Mouse (Mus musculus): ENCODE data around the gene Ube2r2. TPM values are rescaled to one million over a fixed set of nuclear protein-coding genes. Genes with fewer than 3 reads are reported as not detected.

Gene Ube2r2
- total and polyA plus RNA-seq, 3 experiments = 40.9 to 220 (median 44.8) TPM

GRCm38 (mm10) chr4:41092958-41093357, 42.6 kb upstream of the Ube2r2 start:
- ATAC-seq (ENCODE audit: extremely low read depth, insufficient number of reproducible peaks, low FRiP score, poor library complexity, severe bottlenecking) (no peak), DNase-seq (ENCODE audit: low spot score) (no peak)
- TF ChIP-seq GATA1 (IDR thresholded peaks at IDR 0.05; ENCODE audit: borderline replicate concordance, low read length) (no peak), GATA2 (IDR thresholded peaks at IDR 0.05; ENCODE audit: borderline replicate concordance, low read depth, low read length) (no peak)
- Histone ChIP-seq H3K36me3 (replicated peaks) (peaks cover 16% of the 10 kb centered on the region), H3K4me3 (ENCODE audit: low read depth, low read length) (no peak overlapping the region), H3K27me3 (ENCODE audit: insufficient read depth, low read length) (no peaks in the 10 kb centered on the region), H3K4me1 (ENCODE audit: insufficient read depth, low read depth, low read length) (peaks cover 69% of the 10 kb centered on the region), H3K9me3 (replicated peaks) (no peaks in the 10 kb centered on the region)

DNA sequence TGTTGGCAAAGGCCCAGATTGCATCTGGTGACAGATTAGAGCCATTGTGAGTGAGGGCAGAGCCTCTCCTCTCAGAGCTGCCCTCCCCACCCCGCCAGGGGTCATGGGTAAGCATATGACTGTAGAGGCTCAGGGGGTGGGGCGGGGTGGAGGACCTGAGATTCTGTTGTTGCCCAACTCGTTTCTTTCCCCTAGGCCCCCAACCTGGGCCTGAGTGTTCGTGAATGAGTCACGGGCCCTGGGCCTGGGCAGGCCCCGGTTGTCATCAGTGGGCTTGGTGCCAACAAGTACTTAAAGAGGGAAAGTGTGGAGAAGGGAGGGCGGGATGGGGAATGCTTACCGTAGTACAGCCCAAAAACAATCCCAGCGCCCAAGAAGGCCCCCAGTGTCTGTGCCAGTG, 41.2 kb upstream of the Ube2r2 start:
- no peak for TF ChIP-seq GATA2 (IDR thresholded peaks at IDR 0.05; ENCODE audit: borderline replicate concordance, low read depth, low read length)
- no peak for TF ChIP-seq TAL1 (conservative IDR thresholded peaks at IDR 0.05; ENCODE audit: low read depth, low read length)
- TF ChIP-seq CTCF (IDR thresholded peaks at IDR 0.05; ENCODE audit: low read depth, low read length) = no peak
- no peak for TF ChIP-seq POLR2AphosphoS5 (IDR thresholded peaks at IDR 0.05; ENCODE audit: insufficient replicate concordance, low read depth, low read length)
- no peak for TF ChIP-seq GATA1 (IDR thresholded peaks at IDR 0.05; ENCODE audit: borderline replicate concordance, low read length)
- H3K4me3 ChIP-seq (ENCODE audit: low read depth, low read length) = no peak overlapping the region
- peaks cover 16% of the 10 kb centered on the region for H3K36me3 ChIP-seq (replicated peaks)
- ATAC-seq (ENCODE audit: extremely low read depth, insufficient number of reproducible peaks, low FRiP score, poor library complexity, severe bottlenecking) (no peak), DNase-seq (ENCODE audit: low spot score) (no peak)
- H3K4me1 ChIP-seq (ENCODE audit: insufficient read depth, low read depth, low read length) = peaks cover 64% of the 10 kb centered on the region
- no peaks in the 10 kb centered on the region for H3K9me3 ChIP-seq (replicated peaks)
- H3K27me3 ChIP-seq (ENCODE audit: insufficient read depth, low read length) = peaks cover 4% of the 10 kb centered on the region; the same call in 1 of the 2 replicates

- Histone ChIP-seq H3K4me3 (ENCODE audit: low read depth, low read length) (peak overlapping the region; percentile 44; the same call in 1 of the 2 replicates), H3K36me3 (replicated peaks) (peaks cover 16% of the 10 kb centered on the region), H3K4me1 (ENCODE audit: insufficient read depth, low read depth, low read length) (peaks cover 49% of the 10 kb centered on the region), H3K9me3 (replicated peaks) (no peaks in the 10 kb centered on the region), H3K27me3 (ENCODE audit: insufficient read depth, low read length) (peaks cover 6% of the 10 kb centered on the region; the same call in 1 of the 2 replicates)
- ATAC-seq (ENCODE audit: extremely low read depth, insufficient number of reproducible peaks, low FRiP score, poor library complexity, severe bottlenecking) = no peak
- DNase-seq (ENCODE audit: low spot score) = no peak
- TF ChIP-seq POLR2AphosphoS5 (IDR thresholded peaks at IDR 0.05; ENCODE audit: insufficient replicate concordance, low read depth, low read length) (no peak), TAL1 (conservative IDR thresholded peaks at IDR 0.05; ENCODE audit: low read depth, low read length) (no peak), GATA2 (IDR thresholded peaks at IDR 0.05; ENCODE audit: borderline replicate concordance, low read depth, low read length) (no peak), GATA1 (IDR thresholded peaks at IDR 0.05; ENCODE audit: borderline replicate concordance, low read length) (no peak), CTCF (IDR thresholded peaks at IDR 0.05; ENCODE audit: low read depth, low read length) (no peak)
These were observed 39.4 kb upstream of the Ube2r2 start for GRCm38 (mm10) chr4:41096169-41096568.

- Histone ChIP-seq H3K4me3 (ENCODE audit: low read depth, low read length) (peak overlapping the region; percentile 72; the same call in 1 of the 2 replicates), H3K36me3 (replicated peaks) (peaks cover 16% of the 10 kb centered on the region), H3K27me3 (ENCODE audit: insufficient read depth, low read length) (peaks cover 10% of the 10 kb centered on the region), H3K4me1 (ENCODE audit: insufficient read depth, low read depth, low read length) (peaks cover 50% of the 10 kb centered on the region), H3K9me3 (replicated peaks) (no peaks in the 10 kb centered on the region)
- DNase-seq (ENCODE audit: low spot score) (peak; percentile 46), ATAC-seq (ENCODE audit: extremely low read depth, insufficient number of reproducible peaks, low FRiP score, poor library complexity, severe bottlenecking) (no peak)
- peak; percentile 28; the same call in 1 of the 2 replicates for TF ChIP-seq TAL1 (conservative IDR thresholded peaks at IDR 0.05; ENCODE audit: low read depth, low read length)
- TF ChIP-seq CTCF (IDR thresholded peaks at IDR 0.05; ENCODE audit: low read depth, low read length) = no peak
These were observed 38.7 kb upstream of the Ube2r2 start for GRCm38 (mm10) chr4:41096794-41097193.

DNA sequence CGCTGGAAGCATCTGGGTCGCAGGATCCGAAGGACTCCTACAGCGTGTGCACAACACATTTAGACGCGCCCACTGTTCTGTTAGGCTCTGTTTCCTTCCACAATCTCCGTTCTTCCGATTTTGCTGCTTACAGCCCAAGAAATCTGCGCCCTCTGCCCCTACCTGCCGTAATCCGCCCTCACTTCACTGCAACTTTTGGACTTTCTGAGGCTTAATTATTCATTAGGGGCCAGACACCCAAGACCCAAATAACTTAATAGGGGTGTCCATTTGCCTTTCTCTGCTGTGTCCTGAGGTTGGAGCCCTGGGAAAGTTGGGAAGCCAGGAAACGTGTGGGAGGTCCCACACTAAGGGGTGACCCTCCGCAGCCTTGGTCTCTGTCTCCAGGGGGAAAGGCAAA, 38.2 kb upstream of the Ube2r2 start:
- H3K4me3 ChIP-seq (ENCODE audit: low read depth, low read length) = peak overlapping the region; percentile 72; the same call in 1 of the 2 replicates

GRCm38 (mm10) chr4:41097871-41098576, 37.5 kb upstream of the Ube2r2 start, which contains the start of gene Aqp3:
Gene Aqp3 (minus strand): TSS chr4:41098183.
- Histone ChIP-seq H3K36me3 (replicated peaks) (peaks cover 16% of the 10 kb centered on the region), H3K27me3 (ENCODE audit: insufficient read depth, low read length) (peaks cover 21% of the 10 kb centered on the region), H3K4me1 (ENCODE audit: insufficient read depth, low read depth, low read length) (peaks cover 46% of the 10 kb centered on the region), H3K4me3 (ENCODE audit: low read depth, low read length) (peak within 1 kb of the TSS; percentile 72), H3K9me3 (replicated peaks) (no peaks in the 10 kb centered on the region)
- DNase-seq (ENCODE audit: low spot score) (peak; percentile 49), ATAC-seq (ENCODE audit: extremely low read depth, insufficient number of reproducible peaks, low FRiP score, poor library complexity, severe bottlenecking) (0 out of 2 replicates have a peak, but pooled peaks have one; percentile 28)
- TF ChIP-seq CTCF (IDR thresholded peaks at IDR 0.05; ENCODE audit: low read depth, low read length) = no peak
- no peak for TF ChIP-seq GATA1 (IDR thresholded peaks at IDR 0.05; ENCODE audit: borderline replicate concordance, low read length)
- no peak for TF ChIP-seq POLR2AphosphoS5 (IDR thresholded peaks at IDR 0.05; ENCODE audit: insufficient replicate concordance, low read depth, low read length)
- no peak for TF ChIP-seq GATA2 (IDR thresholded peaks at IDR 0.05; ENCODE audit: borderline replicate concordance, low read depth, low read length)
- TF ChIP-seq TAL1 (conservative IDR thresholded peaks at IDR 0.05; ENCODE audit: low read depth, low read length) = no peak

More for the DNA sequence above, 38.2 kb upstream of the Ube2r2 start:
- DNase-seq (ENCODE audit: low spot score) (no peak), ATAC-seq (ENCODE audit: extremely low read depth, insufficient number of reproducible peaks, low FRiP score, poor library complexity, severe bottlenecking) (no peak)
- Histone ChIP-seq H3K36me3 (replicated peaks) (peaks cover 16% of the 10 kb centered on the region), H3K27me3 (ENCODE audit: insufficient read depth, low read length) (peaks cover 15% of the 10 kb centered on the region), H3K4me1 (ENCODE audit: insufficient read depth, low read depth, low read length) (peaks cover 46% of the 10 kb centered on the region), H3K9me3 (replicated peaks) (no peaks in the 10 kb centered on the region)
- no peak for TF ChIP-seq CTCF (IDR thresholded peaks at IDR 0.05; ENCODE audit: low read depth, low read length)
- TF ChIP-seq POLR2AphosphoS5 (IDR thresholded peaks at IDR 0.05; ENCODE audit: insufficient replicate concordance, low read depth, low read length) = no peak
- TF ChIP-seq GATA2 (IDR thresholded peaks at IDR 0.05; ENCODE audit: borderline replicate concordance, low read depth, low read length) = no peak
- no peak for TF ChIP-seq TAL1 (conservative IDR thresholded peaks at IDR 0.05; ENCODE audit: low read depth, low read length)
- no peak for TF ChIP-seq GATA1 (IDR thresholded peaks at IDR 0.05; ENCODE audit: borderline replicate concordance, low read length)

All from G1E (cell line).